7 mouse cellular contexts compared by ENCODE assay signal in genomic region chr13:19394798-19395687, GRCm38 (mm10). TPM values are rescaled to one million over a fixed set of nuclear protein-coding genes. Genes with fewer than 3 reads are reported as not detected.
DNase-seq lines count a peak whose midpoint lies in the region; ATAC-seq lines count a peak whose summit lies in the region.

No protein-coding gene starts in this region.

- peak overlapping the region; percentile 73; the same call in 1 of the 2 replicates for H3K27ac ChIP-seq in neural tube, embryonic 11.5 days (ENCODE audit: low read depth, low read length)
- H3K27ac ChIP-seq in embryonic facial prominence, embryonic 14.5 days (replicated peaks; ENCODE audit: low read depth, low read length), result peak overlapping the region; percentile 83
- H3K27ac ChIP-seq in limb, embryonic 13.5 days, result peak overlapping the region; percentile 77; the same call in 1 of the 2 replicates

- H3K4me1 ChIP-seq in neural tube, embryonic 11.5 days (ENCODE audit: control insufficient read depth, insufficient read depth, low read length), result no peaks in the 10 kb centered on the region
- peaks cover 10% of the 10 kb centered on the region for H3K4me1 ChIP-seq in embryonic facial prominence, embryonic 14.5 days (ENCODE audit: control insufficient read depth, insufficient read depth, low read length)
- peaks cover 21% of the 10 kb centered on the region for H3K4me1 ChIP-seq in limb, embryonic 13.5 days

- peak overlapping the region; percentile 86 for H3K4me3 ChIP-seq in neural tube, embryonic 11.5 days (ENCODE audit: low read depth, low read length)
- peak overlapping the region; percentile 94 for H3K4me3 ChIP-seq in embryonic facial prominence, embryonic 14.5 days (ENCODE audit: low read depth, low read length)
- H3K4me3 ChIP-seq in limb, embryonic 13.5 days, result peak overlapping the region; percentile 82

- no peaks in the 10 kb centered on the region for H3K36me3 ChIP-seq in neural tube, embryonic 11.5 days (ENCODE audit: control insufficient read depth, insufficient read depth, low read length)
- 0 out of 2 replicates have a peak, but pooled peaks cover 4% of the 10 kb centered on the region for H3K36me3 ChIP-seq in embryonic facial prominence, embryonic 14.5 days (ENCODE audit: control insufficient read depth, insufficient read depth, low read length)
- no peaks in the 10 kb centered on the region for H3K36me3 ChIP-seq in limb, embryonic 13.5 days

- H3K27me3 ChIP-seq in neural tube, embryonic 11.5 days (ENCODE audit: control insufficient read depth, insufficient read depth, low read length), result no peaks in the 10 kb centered on the region
- H3K27me3 ChIP-seq in embryonic facial prominence, embryonic 14.5 days (replicated peaks; ENCODE audit: control insufficient read depth, insufficient read depth, low read length), result no peaks in the 10 kb centered on the region
- no peaks in the 10 kb centered on the region for H3K27me3 ChIP-seq in limb, embryonic 13.5 days

- H3K9me3 ChIP-seq in neural tube, embryonic 11.5 days (ENCODE audit: control insufficient read depth, low read length), result no peaks in the 10 kb centered on the region
- no peaks in the 10 kb centered on the region for H3K9me3 ChIP-seq in embryonic facial prominence, embryonic 14.5 days (ENCODE audit: control insufficient read depth, low read length)
- H3K9me3 ChIP-seq in limb, embryonic 13.5 days, result no peaks in the 10 kb centered on the region

- H3K4me2 ChIP-seq in neural tube, embryonic 11.5 days (ENCODE audit: low read depth), result peak overlapping the region; percentile 53
- peak overlapping the region; percentile 55 for H3K4me2 ChIP-seq in embryonic facial prominence, embryonic 14.5 days (ENCODE audit: low read depth, low read length)
- peak overlapping the region; percentile 67 for H3K4me2 ChIP-seq in limb, embryonic 13.5 days (replicated peaks)

- WGBS in neural tube, embryonic 11.5 days, result under 1% methylated on average over 25 of the region's 25 CpGs
- 0% methylated on average over 21 of the region's 25 CpGs for WGBS in embryonic facial prominence, embryonic 14.5 days
- under 1% methylated on average over 25 of the region's 25 CpGs for WGBS in limb, embryonic 13.5 days

- ATAC-seq in neural tube, embryonic 11.5 days (ENCODE audit: insufficient read depth, low FRiP score, low TSS enrichment), result peak; percentile 82
- ATAC-seq in embryonic facial prominence, embryonic 14.5 days (ENCODE audit: low read depth), result peak; percentile 68
- ATAC-seq in limb, embryonic 13.5 days (ENCODE audit: low FRiP score, low read depth), result peak; percentile 82

- no peak for DNase-seq in neural tube, embryonic 11.5 days (ENCODE audit: low spot score)
- no peak for DNase-seq in neural tube, embryonic 10.5 days (ENCODE audit: extremely low spot score, low spot score)
- no peak for DNase-seq in embryonic facial prominence, embryonic 14.5 days (ENCODE audit: low spot score)
- peak; percentile 25 for DNase-seq in retina, postnatal 1 day
- no peak for DNase-seq in layer of hippocampus, adult 18-20 months (ENCODE audit: low spot score in 2 of 2)
- no peak for DNase-seq in ovary, adult 18-20 months (ENCODE audit: low spot score)

- H3K9ac ChIP-seq in neural tube, embryonic 11.5 days (ENCODE audit: low read length), result peak overlapping the region; percentile 88
- peak overlapping the region; percentile 92 for H3K9ac ChIP-seq in embryonic facial prominence, embryonic 14.5 days (ENCODE audit: low read depth, low read length)
- peak overlapping the region; percentile 88 for H3K9ac ChIP-seq in limb, embryonic 13.5 days

RNA-seq across cellular contexts. Expression of gene Stard3nl, which starts 0.6 kb away (rescaled TPM):
- polyA plus RNA-seq in neural tube, embryonic 11.5 days (2014; fragmentation: Nextera tagmentation; extraction: Ambion mirVana), result 132 and 133 TPM in 2 replicates
- polyA plus RNA-seq in embryonic facial prominence, embryonic 14.5 days (2014; fragmentation: Nextera tagmentation; extraction: Ambion mirVana), result 97.8 and 101 TPM in 2 replicates
- polyA plus RNA-seq in limb, embryonic 13.5 days (2015; fragmentation: Nextera tagmentation; extraction: Ambion mirVana), result 98.3 and 101 TPM in 2 replicates
- 10 to 100 TPM; 59.1 to 59.2 TPM for total RNA-seq in layer of hippocampus, adult 18-20 months (2021)
